Mouse (Mus musculus) midbrain, embryonic 10.5 days (tissue): ENCODE results near the gene Rps6ka2. TPM values are rescaled to one million over a fixed set of nuclear protein-coding genes. Genes with fewer than 3 reads are reported as not detected.
"Not testable (repeated sequence)": the region's sequence is repeated elsewhere in the genome, so short reads cannot be mapped to it uniquely, and the experiment has no call there.

Experiments used
- DNase-seq: peaks from one replicate; pipeline ENCODE4 v3.0.0-alpha.2; 2017; ENCODE audit warnings: low spot score
- H3K27ac ChIP-seq: fragments of 300-500 bp; sonication (generic); replicated peaks from 2 replicates; pipeline ENCODE4 v1.5.1; 2016; ENCODE audit warnings: mild to moderate bottlenecking
- H3K27me3 ChIP-seq: fragments of 300-500 bp; sonication (generic); 2 replicates; pipeline ENCODE4 v1.6.1; 2016; ENCODE audit warnings: low read depth, mild to moderate bottlenecking; ENCODE audit not compliant: poor library complexity, severe bottlenecking
- H3K36me3 ChIP-seq: fragments of 300-500 bp; sonication (generic); 2 replicates; pipeline ENCODE4 v1.6.1; 2016; ENCODE audit warnings: mild to moderate bottlenecking, moderate library complexity
- H3K4me1 ChIP-seq: fragments of 300-500 bp; sonication (generic); 2 replicates; pipeline ENCODE4 v1.6.1; 2016
- H3K4me3 ChIP-seq: fragments of 300-500 bp; sonication (generic); 2 replicates; pipeline ENCODE4 v1.5.1; 2016; ENCODE audit warnings: mild to moderate bottlenecking, moderate library complexity
- H3K9me3 ChIP-seq: fragments of 300-500 bp; sonication (generic); replicated peaks from 2 replicates; pipeline ENCODE4 v1.6.1; 2016; ENCODE audit warnings: mild to moderate bottlenecking
- WGBS: fragments of 180-500 bp; shearing (Covaris S2); methylation state at CpG from one replicate; pipeline ENCODE4 v1.1.7; 2016; 5-methylcytosine and 5-hydroxymethylcytosine counted together
- polyA plus RNA-seq: library from polyadenylated mRNA; unstranded; fragments of >200 nt; fragmentation: Nextera tagmentation; extraction: Ambion mirVana; gene quantifications from 2 replicates; pipeline ENCODE4 v1.2.1, GENCODE M21; 2016

Rps6ka2 gene
- polyA plus RNA-seq, 1 experiment from 2014 or later: 21.4 TPM

DNA sequence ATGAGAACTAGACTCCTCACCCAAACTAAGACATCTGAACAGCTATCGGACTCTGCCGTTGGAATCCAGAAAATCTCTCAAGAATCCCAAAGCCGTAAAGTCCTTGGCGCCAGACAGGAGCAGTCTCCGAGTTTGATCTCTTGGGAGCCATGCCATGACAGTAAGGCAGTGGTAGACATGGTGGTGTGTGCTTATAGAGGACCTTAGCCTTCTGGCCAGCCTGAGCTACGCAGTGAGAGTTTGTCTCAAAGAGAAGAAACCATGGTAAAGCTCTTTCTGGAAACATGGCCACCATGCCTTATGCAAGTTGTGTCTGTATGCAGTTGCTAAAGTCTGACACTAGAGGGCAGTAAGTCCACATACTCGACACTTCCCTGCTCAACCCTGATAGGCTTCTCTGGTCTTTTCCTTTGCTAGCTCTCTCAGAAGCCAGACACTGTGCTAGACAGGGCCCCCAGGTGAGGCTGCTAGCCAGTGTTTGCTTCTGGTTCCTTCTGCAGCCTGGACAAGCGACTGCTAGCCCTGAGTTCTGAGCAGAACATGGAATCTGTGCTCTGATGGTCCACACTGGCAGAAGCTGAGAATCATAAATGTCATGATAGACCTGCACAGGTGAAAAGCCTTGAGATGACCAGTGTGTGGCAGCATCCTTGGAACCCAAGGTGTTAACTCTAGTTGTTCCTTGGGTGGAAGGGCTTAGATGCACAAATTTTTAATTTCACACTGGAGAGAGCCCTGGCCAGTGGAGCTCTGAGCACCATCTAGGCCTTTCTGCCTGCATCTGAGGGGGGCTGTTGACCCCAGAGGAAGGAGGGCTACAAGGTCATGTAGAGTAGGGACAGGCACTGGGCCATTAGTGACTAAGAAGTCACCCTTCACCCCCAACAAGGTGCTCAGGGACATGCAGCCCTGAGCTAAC, 136.6 kb downstream of the Rps6ka2 start:
- 64% methylated on average over 8 of the region's 8 CpGs for WGBS
- not testable (repeated sequence) for H3K9me3 ChIP-seq

DNA sequence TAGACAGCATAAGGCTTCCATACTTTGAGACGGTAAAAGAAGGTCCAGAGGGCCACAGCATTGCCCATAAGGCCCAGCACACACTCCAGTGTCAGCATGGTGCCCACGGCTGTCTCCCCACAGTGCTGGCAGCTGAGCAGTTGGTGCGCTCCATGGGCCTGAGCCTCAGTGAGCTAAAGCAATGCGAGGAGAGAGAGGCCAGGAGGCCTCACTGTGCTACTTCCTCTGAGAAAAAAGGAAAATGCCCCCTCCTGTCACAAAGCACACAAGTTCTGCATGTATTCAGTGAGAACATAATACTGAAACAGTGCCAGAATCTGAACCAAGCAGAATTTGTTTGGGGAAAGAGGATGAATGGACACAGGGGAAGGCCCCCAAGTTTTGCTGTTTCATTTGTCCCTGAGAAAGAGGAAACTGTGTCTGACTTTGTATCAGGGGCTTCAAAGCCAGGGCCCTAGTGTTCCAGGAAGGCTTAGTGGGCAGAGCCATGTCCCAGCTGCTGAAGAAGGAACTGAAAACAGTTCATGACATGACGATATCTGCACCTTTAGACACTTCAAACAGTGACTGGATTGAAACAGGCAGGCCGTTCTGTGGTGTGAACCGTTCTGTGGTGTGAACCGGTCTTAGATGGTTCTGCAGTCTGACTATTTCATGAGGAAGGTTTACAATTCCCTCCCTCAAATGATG, 145.9 kb downstream of the Rps6ka2 start:
- not testable (repeated sequence) for H3K9me3 ChIP-seq, H3K27me3 ChIP-seq, DNase-seq, H3K4me1 ChIP-seq, H3K36me3 ChIP-seq, H3K27ac ChIP-seq, H3K4me3 ChIP-seq
- WGBS: 85% methylated on average over 7 of the region's 8 CpGs

More for the DNA sequence above, 136.6 kb downstream of the Rps6ka2 start:
- not testable (repeated sequence) for H3K36me3 ChIP-seq, DNase-seq, H3K4me3 ChIP-seq, H3K4me1 ChIP-seq, H3K27me3 ChIP-seq, H3K27ac ChIP-seq

DNA sequence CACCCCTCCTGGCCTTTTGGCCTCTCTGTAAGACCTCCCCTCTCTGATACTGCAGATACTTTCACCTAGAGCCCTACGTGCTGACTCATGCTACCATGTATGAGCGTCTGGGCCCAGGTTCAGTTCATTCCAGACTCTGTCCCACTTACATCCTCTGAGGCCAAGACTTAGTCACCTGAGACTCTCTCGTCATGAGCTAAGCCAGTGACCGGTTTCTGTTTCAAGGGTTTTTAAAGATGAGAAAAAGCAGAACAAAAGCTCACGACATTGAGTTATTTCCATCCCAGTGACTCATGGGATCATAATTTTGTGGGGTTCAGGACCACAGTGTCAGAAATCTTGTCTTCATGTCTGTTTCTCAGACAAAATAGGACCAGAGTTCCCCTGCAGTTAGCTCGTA, 149.9 kb downstream of the Rps6ka2 start:
- 90% methylated on average over 6 of the region's 6 CpGs for WGBS

DNA sequence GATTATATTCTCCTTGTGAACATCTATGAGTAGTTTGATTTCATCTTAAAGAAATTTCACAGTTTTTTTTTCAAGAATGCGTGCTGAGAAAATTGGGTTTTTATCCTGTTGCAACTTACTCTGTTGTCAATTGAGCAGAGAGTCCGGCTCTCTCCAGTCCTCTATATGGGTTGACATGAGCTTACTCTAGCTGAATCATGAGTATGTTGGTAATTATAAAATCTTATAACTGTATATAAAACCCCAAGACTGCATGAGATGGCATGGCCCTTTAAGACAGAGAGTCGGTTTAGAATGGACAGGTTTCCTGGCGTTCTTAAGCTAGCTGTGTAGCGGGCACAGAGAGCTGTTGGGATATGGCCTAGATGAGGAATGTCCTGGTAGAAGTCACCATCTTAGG, 154.4 kb downstream of the Rps6ka2 start, which contains the start of gene Tcp10a:
TSS of gene Tcp10a (plus strand) at position 301 of the 400 bp plus-strand sequence.
- not testable (repeated sequence) for H3K4me1 ChIP-seq, H3K36me3 ChIP-seq, DNase-seq, H3K4me3 ChIP-seq, H3K27ac ChIP-seq, H3K27me3 ChIP-seq, H3K9me3 ChIP-seq
- 95% methylated on average over 4 of the region's 5 CpGs for WGBS

More for the DNA sequence above, 149.9 kb downstream of the Rps6ka2 start:
- DNase-seq, H3K9me3 ChIP-seq, H3K27me3 ChIP-seq, H3K36me3 ChIP-seq, H3K4me3 ChIP-seq, H3K27ac ChIP-seq, H3K4me1 ChIP-seq: not testable (repeated sequence)

DNA sequence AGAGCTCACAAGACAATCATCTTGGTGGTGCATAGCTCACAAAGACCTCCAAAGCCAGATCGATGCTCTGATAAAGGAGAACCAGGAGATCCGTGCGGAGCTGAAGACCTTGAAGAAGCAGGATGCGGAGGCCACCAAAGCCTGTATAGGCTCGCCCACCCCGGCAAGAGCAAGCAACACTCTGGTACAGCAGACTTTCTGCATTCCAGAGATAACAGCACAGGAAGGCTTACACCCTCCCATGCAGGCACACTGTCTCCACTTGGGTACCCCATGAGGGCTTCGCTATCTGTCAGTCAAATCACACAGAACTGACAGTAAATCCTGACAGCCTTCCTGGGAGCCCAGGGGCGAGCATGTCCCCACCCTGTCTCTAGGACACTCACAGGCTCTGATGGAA, 156.5 kb downstream of the Rps6ka2 start:
- H3K4me1 ChIP-seq, H3K36me3 ChIP-seq, H3K4me3 ChIP-seq, H3K27ac ChIP-seq, H3K27me3 ChIP-seq, H3K9me3 ChIP-seq, DNase-seq: not testable (repeated sequence)
- WGBS: 76% methylated on average over 3 of the region's 8 CpGs

DNA sequence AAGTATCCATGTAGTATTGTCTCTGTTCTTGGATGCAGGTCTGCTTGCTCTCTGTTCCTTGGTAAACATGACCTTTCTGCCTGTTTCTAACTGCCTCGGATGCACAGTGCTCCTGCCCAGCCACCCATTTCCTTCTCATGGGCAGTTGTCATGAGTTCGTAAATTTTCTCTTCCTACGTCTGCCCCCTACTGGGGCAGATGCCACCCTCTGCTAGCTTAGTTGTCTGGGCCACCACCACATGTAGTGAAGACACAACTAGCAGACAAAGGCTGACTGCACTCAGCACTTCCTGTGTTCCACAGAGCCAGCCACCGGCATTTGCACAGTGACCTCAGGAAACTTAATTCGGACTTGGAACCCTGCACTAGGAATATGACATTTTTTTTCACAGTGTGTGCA, 162.8 kb downstream of the Rps6ka2 start:
- not testable (repeated sequence) for H3K4me3 ChIP-seq, H3K36me3 ChIP-seq, H3K27me3 ChIP-seq, DNase-seq, H3K27ac ChIP-seq, H3K4me1 ChIP-seq, H3K9me3 ChIP-seq
- WGBS: 71% methylated on average over 4 of the region's 5 CpGs

DNA sequence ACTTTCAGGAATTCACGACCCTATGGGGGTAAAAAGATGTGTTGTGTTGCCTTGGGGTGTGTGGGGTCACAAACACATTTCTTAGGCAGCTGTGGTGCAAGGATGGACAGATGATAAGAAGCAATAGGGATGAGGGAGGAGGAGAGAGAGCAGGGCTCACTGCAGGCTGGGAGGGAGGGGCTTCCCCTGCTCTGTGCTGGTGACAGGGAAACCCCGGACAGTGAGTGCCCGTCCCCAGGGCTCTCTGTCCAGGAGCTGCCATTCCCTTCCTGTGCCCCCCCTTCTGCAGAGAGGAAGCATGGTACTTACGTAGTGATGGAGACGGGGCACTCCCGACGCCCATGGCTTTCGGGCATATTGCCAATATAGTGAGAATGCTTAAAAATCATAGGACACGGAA, 167.5 kb downstream of the Rps6ka2 start:
- DNase-seq, H3K27me3 ChIP-seq, H3K4me1 ChIP-seq, H3K9me3 ChIP-seq, H3K27ac ChIP-seq, H3K4me3 ChIP-seq, H3K36me3 ChIP-seq: not testable (repeated sequence)
- 87% methylated on average over 9 of the region's 9 CpGs for WGBS

DNA sequence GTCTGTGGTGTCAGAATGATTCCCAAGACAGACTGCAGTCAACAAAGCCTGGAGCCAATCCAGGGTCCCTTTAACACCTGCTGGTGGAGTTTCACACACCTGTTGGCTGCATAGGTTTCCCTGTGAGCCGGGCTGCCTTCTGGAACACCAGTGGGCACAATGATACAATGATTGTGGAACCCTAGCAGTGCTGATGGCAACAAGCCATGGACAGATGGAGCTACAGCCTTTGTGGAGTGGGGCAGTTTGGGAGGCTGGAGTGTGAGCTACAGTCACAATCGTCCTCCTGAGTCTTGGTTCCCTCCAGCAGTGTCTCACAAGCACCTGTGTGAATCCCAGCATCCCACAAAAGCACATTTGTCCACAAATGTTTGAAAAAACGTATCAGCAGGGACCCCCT, 178.8 kb downstream of the Rps6ka2 start:
- H3K4me3 ChIP-seq, DNase-seq, H3K4me1 ChIP-seq, H3K9me3 ChIP-seq, H3K36me3 ChIP-seq, H3K27ac ChIP-seq, H3K27me3 ChIP-seq: not testable (repeated sequence)
- WGBS: 88% methylated on average over 2 of the region's 3 CpGs

DNA sequence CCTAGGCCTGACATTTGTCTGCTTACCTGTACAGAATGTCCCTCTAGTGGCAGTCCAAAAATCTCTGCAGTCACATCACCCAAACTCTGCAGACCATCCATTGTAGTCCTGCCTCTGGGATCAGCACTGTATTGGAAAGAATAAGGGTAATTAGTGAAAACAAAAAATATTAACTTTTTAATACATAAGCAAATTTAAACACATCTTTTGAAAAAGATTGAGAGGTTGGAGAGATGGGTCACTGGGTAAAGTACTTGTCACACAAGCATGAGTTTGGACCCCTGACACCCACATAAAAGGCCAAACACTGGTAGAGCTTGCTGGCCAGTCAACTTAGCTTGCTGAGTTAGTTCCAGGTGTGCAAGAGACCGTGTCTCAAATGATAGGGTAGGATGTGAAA, 182.7 kb downstream of the Rps6ka2 start, which contains the start of gene Ttll2:
TSS of gene Ttll2 (minus strand) at position 101 of the 400 bp plus-strand sequence.
- H3K27me3 ChIP-seq, H3K9me3 ChIP-seq, H3K4me3 ChIP-seq, H3K4me1 ChIP-seq, H3K27ac ChIP-seq, H3K36me3 ChIP-seq, DNase-seq: not testable (repeated sequence)
- 96% methylated on average over 1 of the region's 1 CpGs for WGBS

Other genes starting within 250 kb of the Rps6ka2 start
- 41.6 and 42.6 TPM in 2 replicates for gene Rsph3b, start 221.4 kb upstream of the Rps6ka2 start, polyA plus RNA-seq
- gene Tagap1, start 209.0 kb upstream of the Rps6ka2 start, polyA plus RNA-seq: 51.2 and 53.2 TPM in 2 replicates
- gene Rnaset2b, start 199.5 kb upstream of the Rps6ka2 start, polyA plus RNA-seq: 128 TPM in 2 replicates
- gene Gm49721, start 191.2 kb upstream of the Rps6ka2 start, polyA plus RNA-seq: 0.10 and 0.32 TPM in 2 replicates
- not detected in 2 replicates for gene Gm1604a, start 144.5 kb upstream of the Rps6ka2 start, polyA plus RNA-seq
- gene Tcp10a, start 154.5 kb downstream of the Rps6ka2 start, polyA plus RNA-seq: not detected in 2 replicates
- gene Ttll2, start 182.6 kb downstream of the Rps6ka2 start, polyA plus RNA-seq: not detected in 2 replicates
- gene Gm49630, start 201.9 kb downstream of the Rps6ka2 start, polyA plus RNA-seq: not detected in 2 replicates
- not detected in 2 replicates for gene Unc93a2, start 215.3 kb downstream of the Rps6ka2 start, polyA plus RNA-seq